Mouse (Mus musculus): ENCODE measurements around the gene Fuk. TPM values are rescaled to one million over a fixed set of nuclear protein-coding genes. Genes with fewer than 3 reads are reported as not detected.
"Not testable (repeated sequence)": the region's sequence is repeated elsewhere in the genome, so short reads cannot be mapped to it uniquely, and the experiment has no call there.

Gene Fuk
- polyA plus RNA-seq, 1 experiment from 2014 or later: 7.5 TPM

- H3K27me3 ChIP-seq: no peaks in the 10 kb centered on the region
- H3K9me3 ChIP-seq: no peaks in the 10 kb centered on the region
- H3K36me3 ChIP-seq: peaks cover 77% of the 10 kb centered on the region
- WGBS: 91% methylated on average over 16 of the region's 16 CpGs
- H3K9ac ChIP-seq: no peak overlapping the region
- H3K4me3 ChIP-seq: no peak overlapping the region
- H3K27ac ChIP-seq: no peak overlapping the region
- ATAC-seq (ENCODE audit: low FRiP score): no peak
- no peaks in the 10 kb centered on the region for H3K4me1 ChIP-seq (replicated peaks)
- H3K4me2 ChIP-seq: no peak overlapping the region
These were observed 13.4 kb downstream of the Fuk start for GRCm38 (mm10) chr8:110888860-110889259.

GRCm38 (mm10) chr8:110888441-110888840, 13.8 kb downstream of the Fuk start:
- H3K9ac ChIP-seq: no peak overlapping the region
- no peak overlapping the region for H3K4me2 ChIP-seq
- H3K27ac ChIP-seq: no peak overlapping the region
- H3K4me3 ChIP-seq: no peak overlapping the region
- WGBS: 91% methylated on average over 8 of the region's 8 CpGs
- H3K9me3 ChIP-seq: no peaks in the 10 kb centered on the region
- no peak for ATAC-seq (ENCODE audit: low FRiP score)
- peaks cover 77% of the 10 kb centered on the region for H3K36me3 ChIP-seq
- H3K4me1 ChIP-seq (replicated peaks): no peaks in the 10 kb centered on the region
- H3K27me3 ChIP-seq: no peaks in the 10 kb centered on the region

- ATAC-seq (ENCODE audit: low FRiP score): no peak
- no peaks in the 10 kb centered on the region for H3K9me3 ChIP-seq
- H3K9ac ChIP-seq: no peak overlapping the region
- H3K27ac ChIP-seq: no peak overlapping the region
- WGBS: 91% methylated on average over 10 of the region's 10 CpGs
- H3K4me2 ChIP-seq: no peak overlapping the region
- no peak overlapping the region for H3K4me3 ChIP-seq
- peaks cover 77% of the 10 kb centered on the region for H3K36me3 ChIP-seq
- no peaks in the 10 kb centered on the region for H3K4me1 ChIP-seq (replicated peaks)
- H3K27me3 ChIP-seq: no peaks in the 10 kb centered on the region
These were observed 14.7 kb downstream of the Fuk start for GRCm38 (mm10) chr8:110887551-110887950.

- Histone ChIP-seq H3K27ac (no peak overlapping the region), H3K4me3 (no peak overlapping the region), H3K4me1 (replicated peaks) (no peaks in the 10 kb centered on the region), H3K36me3 (peaks cover 83% of the 10 kb centered on the region), H3K9me3 (no peaks in the 10 kb centered on the region), H3K27me3 (no peaks in the 10 kb centered on the region), H3K4me2 (no peak overlapping the region), H3K9ac (no peak overlapping the region)
- no peak for ATAC-seq (ENCODE audit: low FRiP score)
- WGBS: 83% methylated on average over 3 of the region's 3 CpGs
These were observed 15.7 kb downstream of the Fuk start for GRCm38 (mm10) chr8:110886634-110887033.

GRCm38 (mm10) chr8:110883824-110884223, 18.5 kb downstream of the Fuk start:
- Histone ChIP-seq H3K9me3 (no peaks in the 10 kb centered on the region), H3K4me2 (no peak overlapping the region), H3K9ac (no peak overlapping the region), H3K4me1 (replicated peaks) (no peaks in the 10 kb centered on the region), H3K4me3 (no peak overlapping the region), H3K27ac (no peak overlapping the region), H3K36me3 (peaks cover 96% of the 10 kb centered on the region), H3K27me3 (no peaks in the 10 kb centered on the region)
- no peak for ATAC-seq (ENCODE audit: low FRiP score)
- 97% methylated on average over 18 of the region's 18 CpGs for WGBS

GRCm38 (mm10) chr8:110881741-110882310, 20.5 kb downstream of the Fuk start:
- Histone ChIP-seq H3K4me2 (no peak overlapping the region), H3K4me1 (replicated peaks) (no peaks in the 10 kb centered on the region), H3K36me3 (peaks cover 95% of the 10 kb centered on the region), H3K4me3 (no peak overlapping the region), H3K9me3 (no peaks in the 10 kb centered on the region), H3K27ac (no peak overlapping the region), H3K9ac (no peak overlapping the region), H3K27me3 (no peaks in the 10 kb centered on the region)
- whole genome bisulfite sequencing: 94% methylated on average over 10 of the region's 10 CpGs
- no peak for ATAC-seq (ENCODE audit: low FRiP score)

GRCm38 (mm10) chr8:110877862-110878261, 24.4 kb downstream of the Fuk start:
- no peaks in the 10 kb centered on the region for H3K4me1 ChIP-seq (replicated peaks)
- H3K4me3 ChIP-seq: no peak overlapping the region
- H3K27ac ChIP-seq: no peak overlapping the region
- no peak overlapping the region for H3K4me2 ChIP-seq
- H3K9ac ChIP-seq: no peak overlapping the region
- 93% methylated on average over 4 of the region's 4 CpGs for WGBS
- no peaks in the 10 kb centered on the region for H3K27me3 ChIP-seq
- H3K36me3 ChIP-seq: peaks cover 97% of the 10 kb centered on the region
- no peak for ATAC-seq (ENCODE audit: low FRiP score)
- H3K9me3 ChIP-seq: no peaks in the 10 kb centered on the region

GRCm38 (mm10) chr8:110870501-110870900, 31.8 kb downstream of the Fuk start:
- H3K9me3 ChIP-seq: no peaks in the 10 kb centered on the region
- no peak overlapping the region for H3K4me3 ChIP-seq
- H3K27me3 ChIP-seq: no peaks in the 10 kb centered on the region
- H3K27ac ChIP-seq: no peak overlapping the region
- H3K36me3 ChIP-seq: peaks cover 97% of the 10 kb centered on the region
- no peaks in the 10 kb centered on the region for H3K4me1 ChIP-seq (replicated peaks)
- 97% methylated on average over 2 of the region's 2 CpGs for WGBS
- no peak overlapping the region for H3K9ac ChIP-seq
- ATAC-seq (ENCODE audit: low FRiP score): no peak
- H3K4me2 ChIP-seq: no peak overlapping the region

- H3K27ac ChIP-seq; H3K9me3 ChIP-seq; H3K27me3 ChIP-seq; ATAC-seq (ENCODE audit: low FRiP score); H3K4me2 ChIP-seq; H3K9ac ChIP-seq; H3K4me1 ChIP-seq (replicated peaks); H3K4me3 ChIP-seq: not testable (repeated sequence)
- WGBS: 98% methylated on average over 7 of the region's 7 CpGs
- H3K36me3 ChIP-seq: peaks cover 94% of the 10 kb centered on the region
These were observed 40.8 kb downstream of the Fuk start for GRCm38 (mm10) chr8:110861347-110862025.

GRCm38 (mm10) chr8:110859651-110860501, 42.4 kb downstream of the Fuk start:
- 85% methylated on average over 7 of the region's 7 CpGs for WGBS
- peaks cover 95% of the 10 kb centered on the region for H3K36me3 ChIP-seq

GRCm38 (mm10) chr8:110856760-110857461, 45.4 kb downstream of the Fuk start:
- 88% methylated on average over 5 of the region's 5 CpGs for WGBS
- no peak for ATAC-seq (ENCODE audit: low FRiP score)
- H3K4me3 ChIP-seq: no peak overlapping the region

More at GRCm38 (mm10) chr8:110859651-110860501, 42.4 kb downstream of the Fuk start:
- H3K27ac ChIP-seq: no peak overlapping the region
- no peaks in the 10 kb centered on the region for H3K9me3 ChIP-seq
- H3K4me2 ChIP-seq: no peak overlapping the region
- H3K4me1 ChIP-seq (replicated peaks): no peaks in the 10 kb centered on the region
- no peak for ATAC-seq (ENCODE audit: low FRiP score)
- no peak overlapping the region for H3K4me3 ChIP-seq
- H3K9ac ChIP-seq: no peak overlapping the region
- H3K27me3 ChIP-seq: no peaks in the 10 kb centered on the region

GRCm38 (mm10) chr8:110856073-110856472, 46.2 kb downstream of the Fuk start:
- not testable (repeated sequence) for H3K9me3 ChIP-seq; H3K4me2 ChIP-seq; H3K27ac ChIP-seq; H3K4me1 ChIP-seq (replicated peaks); H3K4me3 ChIP-seq; ATAC-seq (ENCODE audit: low FRiP score); H3K27me3 ChIP-seq; H3K9ac ChIP-seq
- peaks cover 97% of the 10 kb centered on the region for H3K36me3 ChIP-seq
- WGBS: 98% methylated on average over 4 of the region's 4 CpGs

More at GRCm38 (mm10) chr8:110856760-110857461, 45.4 kb downstream of the Fuk start:
- H3K9ac ChIP-seq: no peak overlapping the region
- H3K27ac ChIP-seq: no peak overlapping the region
- H3K36me3 ChIP-seq: peaks cover 95% of the 10 kb centered on the region
- no peaks in the 10 kb centered on the region for H3K4me1 ChIP-seq (replicated peaks)
- H3K9me3 ChIP-seq: no peaks in the 10 kb centered on the region
- no peaks in the 10 kb centered on the region for H3K27me3 ChIP-seq
- H3K4me2 ChIP-seq: no peak overlapping the region
